Mouse (Mus musculus): ENCODE measurements at regions not wholly inside any gene's neighbourhood (a gene's known extent, or its start where the extent isn't known, plus 50 kb on each side); places are given as distances from the start of the nearest gene placed in this dataset.
"Not testable (repeated sequence)": the region's sequence is repeated elsewhere in the genome, so short reads cannot be mapped to it uniquely, and the experiment has no call there.

GRCm38 (mm10) chr13:97363765-97364164, 122.9 kb downstream of the Enc1 start:
- Histone ChIP-seq H3K27ac (replicated peaks; ENCODE audit: low read depth, low read length) (no peak overlapping the region), H3K4me3 (replicated peaks; ENCODE audit: low read depth, low read length) (no peak overlapping the region), H3K27me3 (ENCODE audit: control insufficient read depth, insufficient read depth, low read length) (no peaks in the 10 kb centered on the region), H3K9ac (replicated peaks; ENCODE audit: low read length) (no peak overlapping the region), H3K4me1 (ENCODE audit: control insufficient read depth, insufficient read depth, low read length) (peaks cover 9% of the 10 kb centered on the region; the same call in 1 of the 2 replicates), H3K36me3 (ENCODE audit: control insufficient read depth, insufficient read depth, low read length) (no peaks in the 10 kb centered on the region), H3K9me3 (ENCODE audit: control insufficient read depth, low read length) (no peaks in the 10 kb centered on the region), H3K4me2 (ENCODE audit: low read length) (no peak overlapping the region)
- no peak for DNase-seq
- WGBS, result 86% methylated on average over 5 of the region's 5 CpGs
- ATAC-seq (ENCODE audit: low FRiP score, low TSS enrichment), result no peak

GRCm38 (mm10) chr13:97363214-97363613, 122.3 kb downstream of the Enc1 start:
- no peak overlapping the region for H3K4me2 ChIP-seq (ENCODE audit: low read length)
- H3K27ac ChIP-seq (replicated peaks; ENCODE audit: low read depth, low read length), result no peak overlapping the region
- no peak overlapping the region for H3K4me3 ChIP-seq (replicated peaks; ENCODE audit: low read depth, low read length)
- no peaks in the 10 kb centered on the region for H3K9me3 ChIP-seq (ENCODE audit: control insufficient read depth, low read length)
- no peaks in the 10 kb centered on the region for H3K36me3 ChIP-seq (ENCODE audit: control insufficient read depth, insufficient read depth, low read length)
- DNase-seq (no peak), ATAC-seq (ENCODE audit: low FRiP score, low TSS enrichment) (no peak)
- peaks cover 12% of the 10 kb centered on the region; the same call in 1 of the 2 replicates for H3K4me1 ChIP-seq (ENCODE audit: control insufficient read depth, insufficient read depth, low read length)
- WGBS, result 95% methylated on average over 4 of the region's 4 CpGs
- no peaks in the 10 kb centered on the region for H3K27me3 ChIP-seq (ENCODE audit: control insufficient read depth, insufficient read depth, low read length)
- no peak overlapping the region for H3K9ac ChIP-seq (replicated peaks; ENCODE audit: low read length)

GRCm38 (mm10) chr13:97360551-97360950, 119.6 kb downstream of the Enc1 start:
- H3K4me2 ChIP-seq (ENCODE audit: low read length), result no peak overlapping the region
- no peak for DNase-seq
- no peak overlapping the region for H3K27ac ChIP-seq (replicated peaks; ENCODE audit: low read depth, low read length)
- no peaks in the 10 kb centered on the region for H3K9me3 ChIP-seq (ENCODE audit: control insufficient read depth, low read length)
- no peaks in the 10 kb centered on the region for H3K36me3 ChIP-seq (ENCODE audit: control insufficient read depth, insufficient read depth, low read length)
- WGBS, result 79% methylated on average over 9 of the region's 9 CpGs
- H3K4me1 ChIP-seq (ENCODE audit: control insufficient read depth, insufficient read depth, low read length), result peaks cover 8% of the 10 kb centered on the region; the same call in 1 of the 2 replicates
- no peaks in the 10 kb centered on the region for H3K27me3 ChIP-seq (ENCODE audit: control insufficient read depth, insufficient read depth, low read length)
- no peak overlapping the region for H3K9ac ChIP-seq (replicated peaks; ENCODE audit: low read length)
- H3K4me3 ChIP-seq (replicated peaks; ENCODE audit: low read depth, low read length), result no peak overlapping the region
- no peak for ATAC-seq (ENCODE audit: low FRiP score, low TSS enrichment)

GRCm38 (mm10) chr13:97358781-97359305, 117.9 kb downstream of the Enc1 start:
- no peak overlapping the region for H3K4me2 ChIP-seq (ENCODE audit: low read length)
- ATAC-seq (ENCODE audit: low FRiP score, low TSS enrichment) (no peak), DNase-seq (no peak)
- no peaks in the 10 kb centered on the region for H3K36me3 ChIP-seq (ENCODE audit: control insufficient read depth, insufficient read depth, low read length)
- no peak overlapping the region for H3K4me3 ChIP-seq (replicated peaks; ENCODE audit: low read depth, low read length)
- H3K9me3 ChIP-seq (ENCODE audit: control insufficient read depth, low read length), result no peaks in the 10 kb centered on the region
- H3K4me1 ChIP-seq (ENCODE audit: control insufficient read depth, insufficient read depth, low read length), result peaks cover 3% of the 10 kb centered on the region; the same call in 1 of the 2 replicates
- 89% methylated on average over 8 of the region's 8 CpGs for WGBS
- no peak overlapping the region for H3K27ac ChIP-seq (replicated peaks; ENCODE audit: low read depth, low read length)
- no peak overlapping the region for H3K9ac ChIP-seq (replicated peaks; ENCODE audit: low read length)
- no peaks in the 10 kb centered on the region for H3K27me3 ChIP-seq (ENCODE audit: control insufficient read depth, insufficient read depth, low read length)

GRCm38 (mm10) chr13:97358261-97358660, 117.4 kb downstream of the Enc1 start:
- DNase-seq (no peak), ATAC-seq (ENCODE audit: low FRiP score, low TSS enrichment) (no peak)
- no peaks in the 10 kb centered on the region for H3K9me3 ChIP-seq (ENCODE audit: control insufficient read depth, low read length)
- WGBS, result 64% methylated on average over 6 of the region's 6 CpGs
- H3K27ac ChIP-seq (replicated peaks; ENCODE audit: low read depth, low read length), result no peak overlapping the region
- H3K4me3 ChIP-seq (replicated peaks; ENCODE audit: low read depth, low read length), result no peak overlapping the region
- no peaks in the 10 kb centered on the region for H3K27me3 ChIP-seq (ENCODE audit: control insufficient read depth, insufficient read depth, low read length)
- peaks cover 3% of the 10 kb centered on the region; the same call in 1 of the 2 replicates for H3K4me1 ChIP-seq (ENCODE audit: control insufficient read depth, insufficient read depth, low read length)
- H3K36me3 ChIP-seq (ENCODE audit: control insufficient read depth, insufficient read depth, low read length), result no peaks in the 10 kb centered on the region
- H3K4me2 ChIP-seq (ENCODE audit: low read length), result no peak overlapping the region
- no peak overlapping the region for H3K9ac ChIP-seq (replicated peaks; ENCODE audit: low read length)

GRCm38 (mm10) chr13:97356923-97357807, 116.3 kb downstream of the Enc1 start:
- Histone ChIP-seq H3K4me2 (ENCODE audit: low read length) (no peak overlapping the region), H3K36me3 (ENCODE audit: control insufficient read depth, insufficient read depth, low read length) (no peaks in the 10 kb centered on the region), H3K9me3 (ENCODE audit: control insufficient read depth, low read length) (no peaks in the 10 kb centered on the region), H3K27ac (replicated peaks; ENCODE audit: low read depth, low read length) (no peak overlapping the region), H3K4me3 (replicated peaks; ENCODE audit: low read depth, low read length) (no peak overlapping the region), H3K27me3 (ENCODE audit: control insufficient read depth, insufficient read depth, low read length) (no peaks in the 10 kb centered on the region), H3K9ac (replicated peaks; ENCODE audit: low read length) (no peak overlapping the region), H3K4me1 (ENCODE audit: control insufficient read depth, insufficient read depth, low read length) (peaks cover 3% of the 10 kb centered on the region; the same call in 1 of the 2 replicates)
- 65% methylated on average over 13 of the region's 13 CpGs for WGBS
- ATAC-seq (ENCODE audit: low FRiP score, low TSS enrichment), result no peak
- DNase-seq, result no peak

- DNase-seq; H3K27ac ChIP-seq (replicated peaks; ENCODE audit: low read depth, low read length); H3K4me3 ChIP-seq (replicated peaks; ENCODE audit: low read depth, low read length); H3K9me3 ChIP-seq (ENCODE audit: control insufficient read depth, low read length); H3K4me2 ChIP-seq (ENCODE audit: low read length); H3K36me3 ChIP-seq (ENCODE audit: control insufficient read depth, insufficient read depth, low read length); ATAC-seq (ENCODE audit: low FRiP score, low TSS enrichment); H3K27me3 ChIP-seq (ENCODE audit: control insufficient read depth, insufficient read depth, low read length); H3K4me1 ChIP-seq (ENCODE audit: control insufficient read depth, insufficient read depth, low read length); H3K9ac ChIP-seq (replicated peaks; ENCODE audit: low read length): not testable (repeated sequence)
- WGBS, result 95% methylated on average over 6 of the region's 6 CpGs
These were observed 114.5 kb downstream of the Enc1 start for GRCm38 (mm10) chr13:97355411-97355810.

GRCm38 (mm10) chr13:97347696-97348095, 106.8 kb downstream of the Enc1 start:
- H3K4me1 ChIP-seq (ENCODE audit: control insufficient read depth, insufficient read depth, low read length), result no peaks in the 10 kb centered on the region
- no peaks in the 10 kb centered on the region for H3K36me3 ChIP-seq (ENCODE audit: control insufficient read depth, insufficient read depth, low read length)
- ATAC-seq (ENCODE audit: low FRiP score, low TSS enrichment) (no peak), DNase-seq (no peak)
- no peaks in the 10 kb centered on the region for H3K9me3 ChIP-seq (ENCODE audit: control insufficient read depth, low read length)
- H3K9ac ChIP-seq (replicated peaks; ENCODE audit: low read length), result no peak overlapping the region
- H3K4me2 ChIP-seq (ENCODE audit: low read length), result no peak overlapping the region
- 91% methylated on average over 7 of the region's 7 CpGs for WGBS
- no peaks in the 10 kb centered on the region for H3K27me3 ChIP-seq (ENCODE audit: control insufficient read depth, insufficient read depth, low read length)
- H3K4me3 ChIP-seq (replicated peaks; ENCODE audit: low read depth, low read length), result no peak overlapping the region
- H3K27ac ChIP-seq (replicated peaks; ENCODE audit: low read depth, low read length), result no peak overlapping the region

All from midbrain, embryonic 14.5 days (tissue).